Mouse (Mus musculus) C2C12 (cell line): ENCODE results near the gene Eif2ak4.

Experiments used
- CEBPB ChIP-seq: IDR thresholded peaks from one replicate; pipeline ENCODE4 v1.6.1; 2011; ENCODE audit warnings: low read depth, mild to moderate bottlenecking, control low read depth, moderate library complexity
- CTCF ChIP-seq: IDR thresholded peaks from one replicate; pipeline ENCODE4 v1.5.1; 2011; ENCODE audit not compliant: control insufficient read depth, insufficient read depth, insufficient read length
- FOSL1 ChIP-seq: IDR thresholded peaks from one replicate; pipeline ENCODE4 v1.8.0; 2011; ENCODE audit warnings: mild to moderate bottlenecking, low read length; ENCODE audit not compliant: poor library complexity, insufficient read depth, severe bottlenecking
- MAX ChIP-seq: IDR thresholded peaks from one replicate; pipeline ENCODE4 v1.6.1; 2011; ENCODE audit warnings: mild to moderate bottlenecking, control low read depth
- MYOD1 ChIP-seq: IDR thresholded peaks from one replicate; pipeline ENCODE4 v1.6.1; 2011; ENCODE audit warnings: low read depth; ENCODE audit not compliant: control insufficient read depth, insufficient read length
- MYOG ChIP-seq: IDR thresholded peaks from one replicate; pipeline ENCODE4 v1.6.1; 2011; ENCODE audit not compliant: control insufficient read depth, insufficient read length; ENCODE audit errors: extremely low read depth
- USF1 ChIP-seq: IDR thresholded peaks from one replicate; pipeline ENCODE4 v1.6.1; 2011; ENCODE audit warnings: low read depth, mild to moderate bottlenecking, control low read depth, moderate library complexity

- TF ChIP-seq MYOD1: no peak
- no peak for TF ChIP-seq CTCF
- no peak for TF ChIP-seq MAX
- TF ChIP-seq CEBPB: no peak
- TF ChIP-seq USF1: no peak
- TF ChIP-seq MYOG: no peak
- TF ChIP-seq FOSL1: no peak
These were observed 136.4 kb downstream of the Eif2ak4 start for GRCm38 (mm10) chr2:118524811-118525210.
